Mouse (Mus musculus) heart, embryonic 15.5 days (tissue): ENCODE measurements around the gene Usf2. TPM values are rescaled to one million over a fixed set of nuclear protein-coding genes. Genes with fewer than 3 reads are reported as not detected.

ENCODE experiments used
- ATAC-seq: fragments of 200-750 bp; cut with Nextera tagmentation; replicated peaks from 2 replicates; pipeline ENCODE4 v1.8.0; 2017; ENCODE audit warnings: low read depth, moderate TSS enrichment; ENCODE audit not compliant: insufficient number of reproducible peaks, insufficient read depth, low FRiP score
- H3K27ac ChIP-seq: fragments of 300-500 bp; sonication (generic); 2 replicates; pipeline ENCODE4 v1.5.1; 2015; ENCODE audit warnings: mild to moderate bottlenecking, inconsistent platforms
- H3K27me3 ChIP-seq: fragments of 300-500 bp; sonication (generic); 2 replicates; pipeline ENCODE4 v1.6.1; 2015; ENCODE audit warnings: inconsistent platforms
- H3K36me3 ChIP-seq: fragments of 300-500 bp; sonication (generic); 2 replicates; pipeline ENCODE4 v1.6.1; 2015; ENCODE audit warnings: mild to moderate bottlenecking, inconsistent platforms
- H3K4me1 ChIP-seq: fragments of 300-500 bp; sonication (generic); replicated peaks from 2 replicates; pipeline ENCODE4 v1.6.1; 2015; ENCODE audit warnings: inconsistent platforms
- H3K4me2 ChIP-seq: fragments of 300-500 bp; sonication (generic); 2 replicates; pipeline ENCODE4 v1.6.1; 2015; ENCODE audit warnings: inconsistent platforms, mild to moderate bottlenecking, moderate library complexity
- H3K4me3 ChIP-seq: fragments of 300-500 bp; sonication (generic); 2 replicates; pipeline ENCODE4 v1.5.1; 2015; ENCODE audit warnings: mild to moderate bottlenecking, inconsistent platforms
- H3K9ac ChIP-seq: fragments of 300-500 bp; sonication (generic); 2 replicates; pipeline ENCODE4 v1.6.1; 2015; ENCODE audit warnings: mild to moderate bottlenecking, inconsistent platforms
- H3K9me3 ChIP-seq: fragments of 300-500 bp; sonication (generic); replicated peaks from 2 replicates; pipeline ENCODE4 v1.6.1; 2016; ENCODE audit warnings: inconsistent platforms
- WGBS: fragments of 180-500 bp; shearing (Covaris S2); methylation state at CpG from one replicate; pipeline ENCODE4 v1.1.7; 2015; ENCODE audit warnings: mixed read lengths; 5-methylcytosine and 5-hydroxymethylcytosine counted together
- polyA plus RNA-seq: library from polyadenylated mRNA; unstranded; fragments of >200 nt; fragmentation: Nextera tagmentation; extraction: Ambion mirVana; gene quantifications from 2 replicates; pipeline ENCODE4 v1.2.1, GENCODE M21; 2015

Gene Usf2
- 13.1 and 16.2 TPM in 2 replicates for polyA plus RNA-seq

DNA sequence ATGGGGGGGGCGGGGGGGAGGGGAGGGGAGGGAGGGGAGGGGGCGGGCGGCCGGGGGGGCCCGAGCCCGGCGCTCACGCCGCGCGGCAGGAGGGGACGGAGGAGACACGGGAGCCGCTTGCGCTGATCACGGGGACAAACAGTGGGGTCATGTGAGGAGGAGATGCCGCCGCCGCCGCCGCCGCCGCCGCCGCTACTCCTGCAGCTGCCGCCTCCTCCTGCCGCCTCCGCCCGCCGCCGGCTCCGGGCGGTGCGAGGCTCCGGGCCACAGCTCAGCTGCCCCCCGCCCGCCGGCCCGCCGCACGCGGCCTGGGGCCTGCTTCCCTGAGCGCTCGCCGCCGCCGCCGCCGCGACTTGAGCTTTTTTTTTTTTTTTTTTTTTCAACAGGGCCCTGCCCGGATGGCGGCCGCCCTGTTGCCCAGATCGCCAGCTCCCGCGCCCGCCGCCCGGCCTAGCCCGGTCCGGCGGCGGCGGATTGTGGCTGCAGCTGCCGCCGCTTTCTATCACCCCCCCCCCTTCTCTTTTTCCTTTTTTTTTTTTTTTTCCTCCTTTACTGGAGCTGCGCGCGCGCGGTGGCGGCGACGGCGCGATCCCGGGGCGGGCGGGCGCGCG is at the start of gene Usf2:
TSS of gene Usf2 (minus strand) at position 48 of the 611 bp plus-strand sequence.
- Histone ChIP-seq H3K9me3 (no peaks in the 10 kb centered on the region), H3K4me3 (peak within 1 kb of the TSS; percentile 96), H3K4me1 (peaks cover 22% of the 10 kb centered on the region), H3K27ac (peak within 1 kb of the TSS; percentile 99), H3K9ac (peak within 1 kb of the TSS; percentile 98), H3K27me3 (no peaks in the 10 kb centered on the region), H3K4me2 (peak within 1 kb of the TSS; percentile 91), H3K36me3 (peaks cover 32% of the 10 kb centered on the region)
- WGBS = under 1% methylated on average over 56 of the region's 82 CpGs
- ATAC-seq = peak; percentile 71

- Histone ChIP-seq H3K4me2 (no peak overlapping the region), H3K4me3 (no peak overlapping the region), H3K36me3 (no peaks in the 10 kb centered on the region), H3K9ac (no peak overlapping the region), H3K27me3 (no peaks in the 10 kb centered on the region), H3K27ac (0 out of 2 replicates have a peak overlapping the region, but pooled peaks have one; percentile 7), H3K4me1 (peaks cover 21% of the 10 kb centered on the region), H3K9me3 (no peaks in the 10 kb centered on the region)
- 47% methylated on average over 8 of the region's 8 CpGs for WGBS
- ATAC-seq = no peak
Measured at GRCm38 (mm10) chr7:31002650-31003049, 46.0 kb upstream of the Usf2 start.

DNA sequence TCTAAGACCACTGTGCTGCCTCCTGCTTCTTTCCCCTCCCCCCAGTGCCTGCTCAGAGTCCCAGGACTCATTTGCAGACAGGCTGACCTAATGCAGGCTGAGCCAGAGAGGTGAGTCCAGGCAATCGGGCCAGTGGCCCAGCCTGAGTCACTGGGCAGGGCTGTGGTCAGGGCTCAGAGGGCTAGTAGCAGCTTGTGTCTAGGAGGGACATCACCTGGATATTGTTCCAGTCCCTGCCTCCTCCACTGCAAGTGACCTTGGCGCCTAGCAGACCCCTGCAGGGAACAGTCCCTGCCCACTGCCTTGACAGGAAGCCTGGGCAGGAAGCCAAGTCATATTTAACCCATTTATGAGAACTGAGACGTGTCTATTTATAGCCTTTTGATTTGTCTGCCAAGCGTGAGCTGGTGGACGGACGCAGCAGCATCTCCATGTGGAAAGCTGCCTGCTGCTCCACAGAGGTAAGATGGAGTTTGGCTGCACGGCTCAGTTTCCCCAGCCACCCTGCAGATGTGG is 44.0 kb upstream of the Usf2 start:
- peak overlapping the region; percentile 86 for H3K27ac ChIP-seq
- peak overlapping the region; percentile 53 for H3K4me2 ChIP-seq
- no peaks in the 10 kb centered on the region for H3K9me3 ChIP-seq
- H3K4me3 ChIP-seq = no peak overlapping the region; the same call in 1 of the 2 replicates
- peak; percentile 90 for ATAC-seq
- WGBS = 3% methylated on average over 7 of the region's 7 CpGs
- H3K36me3 ChIP-seq = no peaks in the 10 kb centered on the region
- no peaks in the 10 kb centered on the region for H3K27me3 ChIP-seq
- peaks cover 21% of the 10 kb centered on the region for H3K4me1 ChIP-seq
- H3K9ac ChIP-seq = peak overlapping the region; percentile 22; the same call in 1 of the 2 replicates

DNA sequence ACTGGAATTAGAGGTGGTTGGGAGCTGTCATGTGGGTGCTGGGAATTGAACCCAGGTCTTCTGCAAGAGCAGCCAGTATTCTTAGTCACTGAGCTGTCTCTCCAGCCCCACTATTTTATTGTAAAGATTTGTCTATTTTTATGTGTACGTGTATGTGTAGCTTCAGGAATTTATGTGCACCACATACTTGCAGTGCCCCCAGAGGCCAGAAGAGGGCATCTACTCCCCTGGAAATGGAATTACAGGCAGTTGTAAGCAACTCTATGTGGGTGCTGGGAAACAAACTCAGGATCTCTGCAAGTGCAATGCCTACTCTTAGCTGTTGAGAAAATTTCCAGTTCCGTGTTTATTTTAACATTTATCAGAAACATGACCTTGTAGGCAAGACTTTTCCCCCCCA is 39.9 kb upstream of the Usf2 start:
- Histone ChIP-seq H3K4me1 (peaks cover 16% of the 10 kb centered on the region), H3K27me3 (no peaks in the 10 kb centered on the region), H3K4me3 (no peak overlapping the region), H3K4me2 (no peak overlapping the region), H3K36me3 (no peaks in the 10 kb centered on the region), H3K27ac (no peak overlapping the region), H3K9me3 (no peaks in the 10 kb centered on the region), H3K9ac (no peak overlapping the region)
- WGBS = 91% methylated on average over 2 of the region's 2 CpGs
- no peak for ATAC-seq

- Histone ChIP-seq H3K4me1 (no peaks in the 10 kb centered on the region), H3K4me3 (no peak overlapping the region)
Measured at GRCm38 (mm10) chr7:30993986-30994385, 37.4 kb upstream of the Usf2 start.

GRCm38 (mm10) chr7:30992148-30992547 is 35.5 kb upstream of the Usf2 start:
- ATAC-seq = no peak
- Histone ChIP-seq H3K27ac (no peak overlapping the region), H3K4me3 (no peak overlapping the region), H3K9ac (no peak overlapping the region), H3K4me1 (no peaks in the 10 kb centered on the region), H3K27me3 (no peaks in the 10 kb centered on the region), H3K36me3 (no peaks in the 10 kb centered on the region), H3K4me2 (no peak overlapping the region), H3K9me3 (no peaks in the 10 kb centered on the region)
- 53% methylated on average over 5 of the region's 5 CpGs for WGBS

More at GRCm38 (mm10) chr7:30993986-30994385, 37.4 kb upstream of the Usf2 start:
- H3K9me3 ChIP-seq = no peaks in the 10 kb centered on the region
- ATAC-seq = no peak
- H3K27me3 ChIP-seq = no peaks in the 10 kb centered on the region
- no peak overlapping the region for H3K4me2 ChIP-seq
- no peak overlapping the region for H3K9ac ChIP-seq
- H3K27ac ChIP-seq = no peak overlapping the region
- no peaks in the 10 kb centered on the region for H3K36me3 ChIP-seq
- WGBS = 80% methylated on average over 5 of the region's 5 CpGs

- no peak for ATAC-seq
- Histone ChIP-seq H3K4me2 (no peak overlapping the region), H3K4me3 (no peak overlapping the region), H3K4me1 (no peaks in the 10 kb centered on the region), H3K36me3 (no peaks in the 10 kb centered on the region), H3K27me3 (no peaks in the 10 kb centered on the region), H3K9me3 (no peaks in the 10 kb centered on the region), H3K9ac (no peak overlapping the region), H3K27ac (no peak overlapping the region)
- 83% methylated on average over 4 of the region's 4 CpGs for WGBS
Measured at GRCm38 (mm10) chr7:30988519-30989162, 32.0 kb upstream of the Usf2 start.

DNA sequence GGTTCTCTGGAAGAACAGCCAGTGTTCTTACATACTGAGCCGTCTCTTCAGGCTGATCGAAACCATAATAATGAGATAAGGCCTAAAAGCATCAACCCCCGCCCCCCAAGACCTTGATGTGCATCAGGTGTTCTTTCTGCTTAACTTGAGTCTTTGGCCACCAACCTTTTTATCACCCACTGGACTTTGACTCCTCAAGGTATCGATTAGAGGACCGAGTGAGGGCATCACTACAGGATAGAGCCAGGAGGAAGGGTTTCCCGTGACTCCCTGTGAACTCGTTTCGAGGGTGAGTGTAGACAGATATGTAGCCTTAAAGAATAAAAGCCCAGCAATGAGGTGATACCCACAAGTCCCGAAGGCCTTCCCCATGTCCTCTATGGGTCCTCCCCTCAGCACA is 28.8 kb upstream of the Usf2 start:
- 79% methylated on average over 9 of the region's 9 CpGs for WGBS
- no peaks in the 10 kb centered on the region for H3K4me1 ChIP-seq
- no peak overlapping the region for H3K27ac ChIP-seq
- no peak overlapping the region for H3K4me2 ChIP-seq
- H3K4me3 ChIP-seq = no peak overlapping the region
- no peak for ATAC-seq
- no peaks in the 10 kb centered on the region for H3K36me3 ChIP-seq
- H3K27me3 ChIP-seq = no peaks in the 10 kb centered on the region
- H3K9me3 ChIP-seq = no peaks in the 10 kb centered on the region
- no peak overlapping the region for H3K9ac ChIP-seq

- Histone ChIP-seq H3K4me3 (no peak overlapping the region), H3K27ac (no peak overlapping the region), H3K4me1 (no peaks in the 10 kb centered on the region), H3K9me3 (no peaks in the 10 kb centered on the region), H3K4me2 (no peak overlapping the region), H3K9ac (no peak overlapping the region), H3K27me3 (no peaks in the 10 kb centered on the region), H3K36me3 (no peaks in the 10 kb centered on the region)
- WGBS = 79% methylated on average over 4 of the region's 4 CpGs
- no peak for ATAC-seq
Measured at GRCm38 (mm10) chr7:30981703-30982102, 25.1 kb upstream of the Usf2 start.

GRCm38 (mm10) chr7:30973501-30974289 is 17.1 kb upstream of the Usf2 start, which contains the start of gene Fam187b:
Fam187b (plus strand) TSS chr7:30973790.
- H3K9ac ChIP-seq = peak within 1 kb of the TSS; percentile 49
- no peaks in the 10 kb centered on the region for H3K9me3 ChIP-seq
- H3K4me3 ChIP-seq = peak within 1 kb of the TSS; percentile 49
- H3K36me3 ChIP-seq = no peaks in the 10 kb centered on the region
- H3K27me3 ChIP-seq = peaks cover 22% of the 10 kb centered on the region
- H3K4me2 ChIP-seq = peak within 1 kb of the TSS; percentile 80
- WGBS = under 1% methylated on average over 37 of the region's 37 CpGs
- peak within 1 kb of the TSS; percentile 54 for H3K27ac ChIP-seq
- H3K4me1 ChIP-seq = peaks cover 13% of the 10 kb centered on the region
- ATAC-seq = peak; percentile 73

GRCm38 (mm10) chr7:30973251-30973500 is 16.6 kb upstream of the Usf2 start, which contains the start of gene Lsr:
Lsr (minus strand) TSS chr7:30973464.
- Histone ChIP-seq H3K27me3 (peaks cover 22% of the 10 kb centered on the region), H3K9me3 (no peaks in the 10 kb centered on the region), H3K4me1 (peaks cover 15% of the 10 kb centered on the region), H3K9ac (peak within 1 kb of the TSS; percentile 49), H3K4me2 (peak within 1 kb of the TSS; percentile 80), H3K4me3 (peak within 1 kb of the TSS; percentile 49), H3K36me3 (no peaks in the 10 kb centered on the region), H3K27ac (peak within 1 kb of the TSS; percentile 54)
- WGBS = under 1% methylated on average over 19 of the region's 19 CpGs
- no peak; the same call in 1 of the 2 replicates for ATAC-seq
